Mouse (Mus musculus) kidney, embryonic 14.5 days (tissue): ENCODE results near the gene Slc5a11. TPM values are rescaled to one million over a fixed set of nuclear protein-coding genes. Genes with fewer than 3 reads are reported as not detected.

Experiments
- ATAC-seq: fragments of 200-750 bp; cut with Nextera tagmentation; 2 replicates; pipeline ENCODE4 v1.8.0; 2017; ENCODE audit warnings: moderate number of reproducible peaks, mild to moderate bottlenecking, moderate TSS enrichment, moderate library complexity; ENCODE audit not compliant: low FRiP score, low TSS enrichment
- H3K27ac ChIP-seq: fragments of 300-500 bp; sonication (generic); 2 replicates; pipeline ENCODE4 v1.5.1; 2014; ENCODE audit warnings: low read depth, mild to moderate bottlenecking, low read length, moderate library complexity, mixed read lengths
- H3K27me3 ChIP-seq: fragments of 300-500 bp; sonication (generic); 2 replicates; pipeline ENCODE4 v1.6.1; 2014; ENCODE audit warnings: mild to moderate bottlenecking, low read length; ENCODE audit not compliant: control insufficient read depth, insufficient read depth
- H3K36me3 ChIP-seq: fragments of 300-500 bp; sonication (generic); 2 replicates; pipeline ENCODE4 v1.6.1; 2014; ENCODE audit warnings: low read length, mixed read lengths; ENCODE audit not compliant: control insufficient read depth, insufficient read depth
- H3K4me1 ChIP-seq: fragments of 300-500 bp; sonication (generic); 2 replicates; pipeline ENCODE4 v1.6.1; 2014; ENCODE audit warnings: low read length, mixed read lengths; ENCODE audit not compliant: control insufficient read depth, insufficient read depth
- H3K4me2 ChIP-seq: fragments of 300-500 bp; sonication (generic); replicated peaks from 2 replicates; pipeline ENCODE4 v1.6.1; 2014; ENCODE audit warnings: low read depth, mild to moderate bottlenecking, low read length
- H3K4me3 ChIP-seq: fragments of 300-500 bp; sonication (generic); 2 replicates; pipeline ENCODE4 v1.5.1; 2014; ENCODE audit warnings: mild to moderate bottlenecking, low read length
- H3K9ac ChIP-seq: fragments of 300-500 bp; sonication (generic); 2 replicates; pipeline ENCODE4 v1.6.1; 2014; ENCODE audit warnings: low read depth, mild to moderate bottlenecking, low read length, moderate library complexity
- H3K9me3 ChIP-seq: fragments of 300-500 bp; sonication (generic); 2 replicates; pipeline ENCODE4 v1.6.1; 2016; ENCODE audit warnings: low read length; ENCODE audit not compliant: control insufficient read depth
- WGBS: fragments of 180-500 bp; shearing (Covaris S2); extraction: QIAGEN DNeasy Blood & Tissue Kit; methylation state at CpG from one replicate; pipeline ENCODE4 v1.1.7; 2014; 5-methylcytosine and 5-hydroxymethylcytosine counted together
- polyA plus RNA-seq: library from polyadenylated mRNA; unstranded; fragments of >200 nt; fragmentation: Nextera tagmentation; extraction: Ambion mirVana; gene quantifications from 2 replicates; pipeline ENCODE4 v1.2.1, GENCODE M21; 2014

Gene Slc5a11
- polyA plus RNA-seq, 1 experiment from 2014 or later = 1.9 TPM

DNA sequence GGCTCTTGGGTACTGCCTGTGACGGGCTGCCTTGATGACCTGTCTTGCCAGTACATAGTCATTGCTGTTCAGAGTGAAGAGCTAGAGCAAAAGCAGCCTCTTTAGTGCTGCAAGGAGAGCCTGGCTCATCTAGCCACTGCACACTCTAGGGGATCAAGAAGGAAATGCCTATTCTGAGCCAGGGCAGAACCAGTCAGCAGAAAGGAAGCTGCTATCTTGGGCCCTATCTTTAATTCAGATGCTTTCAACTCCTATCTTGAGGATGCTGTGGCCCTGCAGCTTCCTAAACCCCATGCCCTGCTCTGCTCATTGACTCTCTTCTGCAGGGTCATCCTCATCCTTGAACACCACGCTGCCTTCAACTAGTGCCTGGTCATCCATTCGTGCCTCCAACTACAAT is 26.1 kb upstream of the Slc5a11 start:
- no peak overlapping the region for H3K4me2 ChIP-seq
- H3K9me3 ChIP-seq = no peaks in the 10 kb centered on the region
- no peak overlapping the region for H3K9ac ChIP-seq
- H3K27me3 ChIP-seq = no peaks in the 10 kb centered on the region
- WGBS = 92% methylated on average over 3 of the region's 3 CpGs
- no peak for ATAC-seq
- no peak overlapping the region for H3K27ac ChIP-seq
- no peaks in the 10 kb centered on the region for H3K4me1 ChIP-seq
- H3K36me3 ChIP-seq = peaks cover 93% of the 10 kb centered on the region
- no peak overlapping the region for H3K4me3 ChIP-seq

DNA sequence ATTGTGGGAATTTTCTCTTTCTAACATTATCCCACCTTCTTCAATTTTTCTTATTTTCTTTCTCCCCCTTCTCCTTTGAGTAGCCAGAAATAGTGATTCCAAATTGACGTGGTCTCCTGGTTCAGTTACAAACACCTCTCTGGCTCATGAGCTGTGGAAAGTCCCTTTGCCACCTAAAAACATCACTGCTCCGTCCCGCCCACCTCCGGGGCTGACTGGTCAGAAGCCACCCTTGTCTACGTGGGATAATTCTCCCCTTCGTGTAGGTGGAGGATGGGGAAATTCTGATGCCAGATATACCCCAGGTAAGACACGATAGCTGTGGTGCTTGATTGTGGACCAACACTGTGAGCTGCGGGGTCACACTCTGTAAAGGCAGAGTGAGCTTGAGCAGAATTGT is 24.8 kb upstream of the Slc5a11 start:
- WGBS = 93% methylated on average over 8 of the region's 8 CpGs
- no peaks in the 10 kb centered on the region for H3K9me3 ChIP-seq

DNA sequence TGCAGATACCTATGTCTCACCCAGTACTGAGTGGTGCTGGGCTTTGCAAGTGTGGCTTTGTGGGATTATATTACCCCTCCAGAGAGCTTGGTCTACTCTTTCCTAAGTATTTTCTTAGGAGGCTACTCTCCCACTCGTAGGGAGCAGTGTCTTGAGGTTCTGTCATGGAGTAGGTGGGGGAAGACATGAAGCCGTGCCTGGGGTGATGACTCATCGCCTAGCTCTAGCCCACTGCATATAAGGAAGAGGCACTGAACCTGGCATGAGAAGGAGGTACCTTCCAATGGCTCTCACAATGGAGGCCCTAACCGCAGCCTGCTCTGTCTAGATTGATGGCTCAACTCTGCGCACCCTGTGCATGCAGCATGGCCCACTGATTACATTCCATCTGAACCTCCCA is 22.8 kb upstream of the Slc5a11 start:
- H3K27me3 ChIP-seq = no peaks in the 10 kb centered on the region
- no peak overlapping the region for H3K9ac ChIP-seq
- ATAC-seq = no peak; the same call in 1 of the 2 replicates
- no peaks in the 10 kb centered on the region for H3K4me1 ChIP-seq
- WGBS = 85% methylated on average over 5 of the region's 5 CpGs
- H3K27ac ChIP-seq = no peak overlapping the region
- H3K4me3 ChIP-seq = no peak overlapping the region
- H3K9me3 ChIP-seq = no peaks in the 10 kb centered on the region
- H3K4me2 ChIP-seq = no peak overlapping the region
- peaks cover 85% of the 10 kb centered on the region for H3K36me3 ChIP-seq

More for the DNA sequence above, 24.8 kb upstream of the Slc5a11 start:
- Histone ChIP-seq H3K27me3 (no peaks in the 10 kb centered on the region), H3K4me2 (no peak overlapping the region), H3K9ac (no peak overlapping the region), H3K4me1 (no peaks in the 10 kb centered on the region), H3K4me3 (no peak overlapping the region), H3K36me3 (peaks cover 90% of the 10 kb centered on the region), H3K27ac (no peak overlapping the region)
- ATAC-seq = no peak

DNA sequence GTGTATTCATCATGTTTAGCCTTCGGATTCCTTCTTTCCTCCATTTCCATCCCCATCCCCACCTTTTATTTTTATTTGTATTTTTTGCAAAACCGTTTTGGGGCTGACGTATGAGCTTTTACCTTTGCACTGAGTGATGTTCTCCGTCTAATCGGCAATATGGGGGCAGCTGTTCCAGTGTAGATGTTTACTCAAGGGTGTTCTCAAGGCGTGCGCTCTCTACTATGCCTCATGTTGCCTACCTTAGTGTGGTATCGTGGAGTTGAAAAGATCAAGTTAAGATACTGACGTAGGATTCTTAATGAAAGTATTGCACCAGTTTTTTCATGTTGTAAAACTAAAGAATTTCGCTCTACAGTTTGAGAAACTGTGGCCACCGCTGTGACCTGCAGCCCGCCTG is 21.4 kb upstream of the Slc5a11 start:
- no peak overlapping the region for H3K27ac ChIP-seq
- no peaks in the 10 kb centered on the region for H3K9me3 ChIP-seq
- no peak overlapping the region for H3K4me2 ChIP-seq
- H3K27me3 ChIP-seq = no peaks in the 10 kb centered on the region
- no peak for ATAC-seq
- WGBS = 91% methylated on average over 12 of the region's 12 CpGs
- H3K4me1 ChIP-seq = no peaks in the 10 kb centered on the region
- no peak overlapping the region for H3K4me3 ChIP-seq
- peaks cover 71% of the 10 kb centered on the region for H3K36me3 ChIP-seq
- no peak overlapping the region for H3K9ac ChIP-seq

DNA sequence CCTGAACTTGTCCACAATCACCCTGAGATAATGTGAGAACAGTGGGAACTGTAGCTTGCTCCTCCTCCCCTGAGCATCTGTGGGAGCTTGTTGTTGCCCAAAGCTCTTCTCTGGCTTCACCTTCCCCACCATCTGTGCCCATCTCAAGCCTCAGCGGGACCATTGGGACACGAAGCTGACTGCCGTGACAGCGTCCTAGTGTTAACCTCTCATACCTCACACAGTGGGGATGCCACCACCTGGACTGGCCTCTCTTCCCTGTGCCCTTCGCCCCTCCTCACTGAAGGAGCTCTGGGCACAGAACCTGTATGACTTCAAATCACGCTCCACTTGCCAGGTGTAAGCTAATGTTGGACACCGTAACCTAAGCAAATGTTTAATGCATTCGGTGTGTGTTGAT is 19.9 kb upstream of the Slc5a11 start:
- Histone ChIP-seq H3K4me1 (no peaks in the 10 kb centered on the region), H3K27ac (no peak overlapping the region), H3K36me3 (peaks cover 56% of the 10 kb centered on the region), H3K4me3 (no peak overlapping the region), H3K4me2 (no peak overlapping the region), H3K9me3 (no peaks in the 10 kb centered on the region), H3K9ac (no peak overlapping the region), H3K27me3 (no peaks in the 10 kb centered on the region)
- ATAC-seq = no peak
- 93% methylated on average over 8 of the region's 8 CpGs for WGBS

DNA sequence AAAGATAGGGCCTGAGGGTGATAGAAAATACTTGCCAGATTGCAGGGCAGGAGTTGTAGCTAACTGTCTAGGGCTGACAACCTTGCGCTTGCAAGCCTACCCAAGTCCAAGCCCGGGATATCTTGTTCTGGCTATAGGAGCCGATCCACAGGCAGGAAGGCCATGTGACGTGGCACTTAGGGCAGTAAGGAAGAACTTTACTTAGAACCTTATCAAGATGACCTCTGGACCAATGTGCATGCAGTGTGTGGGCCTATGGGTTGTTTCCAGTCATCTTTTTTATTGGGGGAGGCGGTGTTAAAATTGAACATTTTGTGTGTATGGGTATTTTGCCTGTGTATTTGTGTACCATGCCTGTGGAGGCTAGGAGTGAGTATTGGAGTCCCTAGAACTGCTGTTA is 18.1 kb upstream of the Slc5a11 start:
- Histone ChIP-seq H3K4me3 (no peak overlapping the region), H3K9me3 (no peaks in the 10 kb centered on the region), H3K4me1 (no peaks in the 10 kb centered on the region), H3K27ac (no peak overlapping the region), H3K27me3 (no peaks in the 10 kb centered on the region), H3K9ac (no peak overlapping the region), H3K36me3 (peaks cover 39% of the 10 kb centered on the region), H3K4me2 (no peak overlapping the region)
- 90% methylated on average over 5 of the region's 5 CpGs for WGBS
- ATAC-seq = no peak; the same call in 1 of the 2 replicates

DNA sequence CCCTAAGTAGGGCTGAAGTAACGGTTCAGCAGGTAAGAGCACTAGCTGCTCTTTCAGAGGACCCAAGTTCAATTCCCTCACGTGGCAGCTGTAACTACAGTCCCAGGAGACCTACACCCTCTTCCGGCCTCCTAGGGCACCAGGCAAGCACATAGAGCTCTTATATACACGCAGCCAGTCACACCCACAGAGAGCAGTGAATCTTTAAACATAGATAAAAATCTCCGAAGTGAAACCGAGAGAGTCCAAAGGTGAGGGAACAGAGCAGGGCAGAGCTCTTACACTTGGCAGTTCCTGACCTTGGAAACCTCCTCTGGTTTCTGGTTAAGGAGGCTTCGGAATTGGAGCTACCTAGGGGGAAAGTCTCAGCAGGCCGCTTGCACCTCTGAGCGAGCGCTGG is 15.9 kb upstream of the Slc5a11 start:
- H3K27me3 ChIP-seq = no peaks in the 10 kb centered on the region
- ATAC-seq = peak; percentile 63; the same call in 1 of the 2 replicates
- no peak overlapping the region for H3K9ac ChIP-seq
- WGBS = 46% methylated on average over 10 of the region's 10 CpGs
- no peak overlapping the region for H3K27ac ChIP-seq
- H3K4me1 ChIP-seq = no peaks in the 10 kb centered on the region
- H3K36me3 ChIP-seq = peaks cover 21% of the 10 kb centered on the region
- no peak overlapping the region for H3K4me2 ChIP-seq
- no peaks in the 10 kb centered on the region for H3K9me3 ChIP-seq
- H3K4me3 ChIP-seq = no peak overlapping the region

DNA sequence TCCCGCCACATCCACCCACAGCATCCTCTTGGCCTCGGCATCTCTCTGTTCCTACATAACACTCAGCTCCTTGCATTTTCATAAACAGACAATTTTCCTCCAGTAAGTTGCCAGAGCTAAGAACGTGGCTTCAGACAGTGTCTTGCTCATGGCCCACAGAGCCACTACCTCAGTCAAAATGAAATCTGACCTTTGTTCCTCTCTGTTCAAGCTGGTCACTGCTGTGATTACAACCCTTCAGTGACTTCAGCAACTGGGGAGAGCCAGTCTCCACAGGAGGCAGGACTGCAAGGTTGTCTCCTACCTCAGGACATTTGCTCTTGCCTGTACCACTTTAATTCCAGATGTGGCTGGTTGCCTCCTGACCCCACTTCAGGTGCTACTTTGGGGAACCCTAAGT is 15.4 kb upstream of the Slc5a11 start:
- Histone ChIP-seq H3K4me1 (no peaks in the 10 kb centered on the region), H3K4me2 (no peak overlapping the region), H3K9ac (no peak overlapping the region), H3K27me3 (no peaks in the 10 kb centered on the region), H3K36me3 (peaks cover 18% of the 10 kb centered on the region), H3K27ac (no peak overlapping the region), H3K4me3 (no peak overlapping the region), H3K9me3 (no peaks in the 10 kb centered on the region)
- no peak for ATAC-seq
- WGBS = 65% methylated on average over 3 of the region's 3 CpGs

DNA sequence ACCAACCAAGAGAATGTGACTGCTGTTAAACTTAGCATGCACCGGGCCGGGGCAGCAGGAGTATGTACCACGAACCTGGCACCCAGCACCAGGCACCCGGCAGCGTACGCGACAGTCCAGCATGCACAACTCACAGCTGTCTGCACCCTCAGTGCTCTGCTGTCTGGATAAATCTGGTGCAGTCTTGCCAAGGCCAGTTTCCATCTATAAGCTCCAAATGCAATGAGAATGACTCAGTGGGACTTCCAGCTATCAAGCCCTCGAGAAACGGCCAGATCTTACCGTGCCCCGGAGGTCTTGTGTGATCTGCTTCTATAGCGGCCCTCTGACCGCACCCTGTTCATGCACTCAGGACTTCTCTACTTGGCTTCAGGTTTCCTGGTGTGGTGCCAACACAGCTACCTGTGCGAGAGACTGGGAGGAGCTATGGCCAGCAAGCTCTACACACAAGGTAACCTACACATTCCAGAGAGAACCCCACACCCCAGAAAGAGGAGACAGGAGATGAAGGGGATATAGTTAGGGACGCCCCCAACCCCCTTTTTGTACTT is 14.8 kb upstream of the Slc5a11 start:
- H3K4me1 ChIP-seq = no peaks in the 10 kb centered on the region
- H3K27ac ChIP-seq = no peak overlapping the region
- H3K9me3 ChIP-seq = no peaks in the 10 kb centered on the region
- no peaks in the 10 kb centered on the region for H3K27me3 ChIP-seq
- no peak overlapping the region for H3K4me3 ChIP-seq
- no peak overlapping the region for H3K4me2 ChIP-seq
- H3K9ac ChIP-seq = no peak overlapping the region
- H3K36me3 ChIP-seq = peaks cover 12% of the 10 kb centered on the region
- WGBS = 90% methylated on average over 15 of the region's 15 CpGs
- no peak for ATAC-seq
